In the genomic region with DNA sequence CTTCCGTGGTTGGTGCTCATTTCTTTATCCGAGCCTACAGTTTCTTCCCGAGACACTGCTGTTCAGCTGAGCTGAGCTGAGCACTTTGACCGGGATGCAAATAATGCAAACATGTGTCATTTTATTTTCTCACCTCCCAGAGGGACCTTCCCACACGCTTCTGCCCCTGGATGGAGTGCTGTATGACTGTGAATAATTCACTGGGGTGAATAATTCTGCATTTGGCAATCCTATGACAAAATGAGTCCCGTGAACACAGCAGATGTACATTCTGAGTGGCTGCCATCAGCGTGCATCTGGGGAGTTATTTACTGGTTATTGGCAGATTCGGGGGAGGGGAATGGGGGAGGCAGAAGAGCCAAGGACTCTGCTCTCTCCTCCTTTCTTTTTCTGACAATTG, we compare ENCODE assay signal across 11 mouse cellular contexts.
DNase-seq lines count a peak whose midpoint lies in the region; ATAC-seq and TF ChIP-seq lines count a peak whose summit lies in the region.
"Had no signal": no experiment of that assay in that cellular context is flagged by ENCODE, and none has a peak within 500 bp of the region (broad histone marks: within the 10 kb centered on the region; RNA-seq: fewer than 3 reads in every experiment).

No protein-coding gene starts in this region.

- H3K27ac ChIP-seq in lung, postnatal 0 days (ENCODE audit: low read length), result no peak overlapping the region
- peak overlapping the region; percentile 52; the same call in 1 of the 2 replicates for H3K27ac ChIP-seq in hindbrain, embryonic 16.5 days (ENCODE audit: low read depth, low read length)
- no peak overlapping the region for H3K27ac ChIP-seq in midbrain, postnatal 0 days (ENCODE audit: low read depth, low read length)

- H3K4me3 ChIP-seq in lung, postnatal 0 days (ENCODE audit: low read depth, low read length), result no peak overlapping the region
- H3K4me3 ChIP-seq in hindbrain, embryonic 16.5 days (ENCODE audit: low read length), result no peak overlapping the region
- H3K4me3 ChIP-seq in midbrain, postnatal 0 days (ENCODE audit: low read depth, low read length), result no peak overlapping the region

- TF ChIP-seq EP300 in lung, postnatal 0 days (IDR thresholded peaks at IDR 0.05), result no peak

- H3K27me3 ChIP-seq in lung, postnatal 0 days (replicated peaks; ENCODE audit: insufficient read depth, low read length), result no peaks in the 10 kb centered on the region
- H3K27me3 ChIP-seq in hindbrain, embryonic 16.5 days (replicated peaks; ENCODE audit: control insufficient read depth, insufficient read depth, low read length), result no peaks in the 10 kb centered on the region
- H3K27me3 ChIP-seq in midbrain, postnatal 0 days (ENCODE audit: insufficient read depth, low read length), result no peaks in the 10 kb centered on the region
- H3K27me3 ChIP-seq: Patski had no signal

- H3K9ac ChIP-seq in lung, postnatal 0 days (replicated peaks; ENCODE audit: low read depth), result no peak overlapping the region
- H3K9ac ChIP-seq in hindbrain, embryonic 16.5 days (ENCODE audit: low read depth, low read length), result no peak overlapping the region; the same call in 1 of the 2 replicates
- H3K9ac ChIP-seq in midbrain, postnatal 0 days (replicated peaks; ENCODE audit: low read length, poor library complexity, severe bottlenecking), result 0 out of 2 replicates have a peak overlapping the region, but pooled peaks have one; percentile 42

- TF ChIP-seq CTCF in lung, postnatal 0 days (IDR thresholded peaks at IDR 0.05), result no peak
- TF ChIP-seq CTCF in midbrain, postnatal 0 days (IDR thresholded peaks at IDR 0.05), result no peak

- no peaks in the 10 kb centered on the region for H3K4me1 ChIP-seq in lung, postnatal 0 days (ENCODE audit: insufficient read depth, low read depth, low read length)
- H3K4me1 ChIP-seq in hindbrain, embryonic 16.5 days (ENCODE audit: control insufficient read depth, insufficient read depth, low read depth, low read length), result peaks cover 26% of the 10 kb centered on the region
- peaks cover 10% of the 10 kb centered on the region; the same call in 1 of the 2 replicates for H3K4me1 ChIP-seq in midbrain, postnatal 0 days (ENCODE audit: insufficient read depth, low read length)

- no peak for ATAC-seq in lung, postnatal 0 days
- peak; percentile 63 for ATAC-seq in hindbrain, embryonic 16.5 days
- ATAC-seq in midbrain, postnatal 0 days (ENCODE audit: low FRiP score), result no peak
- ATAC-seq in erythroid progenitor cell, adult 5-6 weeks (replicated peaks; ENCODE audit: low FRiP score, poor library complexity, severe bottlenecking), result no peak
- ATAC-seq: Patski had no signal

- no peak overlapping the region for H3K4me2 ChIP-seq in lung, postnatal 0 days (replicated peaks; ENCODE audit: low read depth, low read length)
- no peak overlapping the region for H3K4me2 ChIP-seq in hindbrain, embryonic 16.5 days (ENCODE audit: low read length)
- H3K4me2 ChIP-seq in midbrain, postnatal 0 days (ENCODE audit: low read depth, low read length, poor library complexity, severe bottlenecking), result no peak overlapping the region

- H3K9me3 ChIP-seq in lung, postnatal 0 days (ENCODE audit: low read length), result no peaks in the 10 kb centered on the region
- no peaks in the 10 kb centered on the region for H3K9me3 ChIP-seq in hindbrain, embryonic 16.5 days (ENCODE audit: control insufficient read depth, low read length)
- H3K9me3 ChIP-seq in midbrain, postnatal 0 days (ENCODE audit: low read length), result no peaks in the 10 kb centered on the region

- DNase-seq in cerebellum, adult 18-20 months, result peak; percentile 53 to 55
- DNase-seq in cerebellum, adult 8-10 months, result no peak
- peak; percentile 9 for DNase-seq in lung, postnatal 0 days (ENCODE audit: low spot score)
- no peak for DNase-seq in lung, postnatal 4 days
- peak; percentile 77 for DNase-seq in midbrain, postnatal 0 days (ENCODE audit: low spot score)
- no peak for DNase-seq in c-Kit-positive CD71-positive TER-119-positive erythroid progenitor cells, embryonic 14.5 days (ENCODE audit: low spot score)
- DNase-seq: heart, postnatal 36 days; lung, adult 2 months had no signal

- no peaks in the 10 kb centered on the region for H3K36me3 ChIP-seq in lung, postnatal 0 days (ENCODE audit: insufficient read depth, low read length)
- no peaks in the 10 kb centered on the region for H3K36me3 ChIP-seq in hindbrain, embryonic 16.5 days (ENCODE audit: control insufficient read depth, insufficient read depth, low read length)
- H3K36me3 ChIP-seq in midbrain, postnatal 0 days (ENCODE audit: insufficient read depth, low read length), result no peaks in the 10 kb centered on the region

- WGBS in lung, postnatal 0 days, result 44% methylated on average over 8 of the region's 8 CpGs
- 23% methylated on average over 8 of the region's 8 CpGs for WGBS in hindbrain, embryonic 16.5 days
- 38% methylated on average over 8 of the region's 8 CpGs for WGBS in midbrain, postnatal 0 days

Comparison
In these comparisons a context has a peak if more than half of its experiments do, and no peak if none do; other contexts are left out.
1. DNase-seq: peak in cerebellum, adult 18-20 months (2 of 2), lung, postnatal 0 days (single experiment) and midbrain, postnatal 0 days (single experiment); none in cerebellum, adult 8-10 months (single experiment), lung, postnatal 4 days (0 of 2) and c-Kit-positive CD71-positive TER-119-positive erythroid progenitor cells, embryonic 14.5 days (single experiment).